Mouse (Mus musculus): ENCODE measurements around the gene Lamp1. TPM values are rescaled to one million over a fixed set of nuclear protein-coding genes. Genes with fewer than 3 reads are reported as not detected.
"Not testable (repeated sequence)": the region's sequence is repeated elsewhere in the genome, so short reads cannot be mapped to it uniquely, and the experiment has no call there.

Gene Lamp1
- 199 and 203 TPM in 2 replicates for polyA plus RNA-seq (2016; fragmentation: Nextera tagmentation; extraction: Ambion mirVana)

DNA sequence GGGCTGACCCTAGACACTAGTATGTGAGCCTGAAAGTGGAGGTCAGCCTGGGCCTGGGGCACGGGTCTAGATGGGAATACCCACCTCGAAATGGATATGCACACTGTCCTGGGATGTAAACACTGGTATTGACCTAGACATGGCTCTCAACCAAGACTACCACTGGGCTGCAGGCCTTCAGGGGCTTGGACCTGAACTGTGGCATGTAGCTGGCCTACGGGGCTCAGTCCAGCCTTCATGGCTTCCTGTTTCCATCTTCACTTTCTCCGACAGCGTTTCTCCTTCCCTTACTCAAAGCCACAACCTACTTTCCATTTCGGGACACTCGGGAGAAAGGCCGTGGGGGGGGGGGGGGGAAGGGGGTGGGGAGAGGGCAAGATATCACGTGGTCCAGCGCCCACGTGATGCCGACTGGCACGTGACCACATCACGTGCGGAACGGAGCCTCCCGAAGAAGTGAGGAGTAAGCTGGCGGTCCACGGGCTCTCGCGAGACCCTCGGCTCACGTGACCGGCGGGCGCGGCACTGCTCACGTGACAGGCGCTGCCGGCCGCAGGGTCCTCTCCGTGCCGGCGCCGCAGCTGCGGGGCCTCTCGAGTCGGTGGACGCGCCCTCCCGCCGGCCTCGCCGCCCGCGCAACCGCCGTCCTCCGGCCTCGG is at the start of gene Lamp1:
Gene Lamp1, plus strand, starts transcription at position 444 of the 659 bp plus-strand sequence.
- Histone ChIP-seq H3K27me3 (replicated peaks) (no peaks in the 10 kb centered on the region), H3K27ac (peak within 1 kb of the TSS; percentile 88), H3K4me1 (peaks cover 43% of the 10 kb centered on the region), H3K4me3 (peak within 1 kb of the TSS; percentile 92), H3K36me3 (peaks cover 8% of the 10 kb centered on the region), H3K9me3 (replicated peaks) (no peaks in the 10 kb centered on the region), H3K4me2 (peak within 1 kb of the TSS; percentile 86), H3K9ac (peak within 1 kb of the TSS; percentile 97)
- under 1% methylated on average over 42 of the region's 50 CpGs for WGBS (ENCODE audit: insufficient replicate concordance)
- ATAC-seq: peak; percentile 84

DNA sequence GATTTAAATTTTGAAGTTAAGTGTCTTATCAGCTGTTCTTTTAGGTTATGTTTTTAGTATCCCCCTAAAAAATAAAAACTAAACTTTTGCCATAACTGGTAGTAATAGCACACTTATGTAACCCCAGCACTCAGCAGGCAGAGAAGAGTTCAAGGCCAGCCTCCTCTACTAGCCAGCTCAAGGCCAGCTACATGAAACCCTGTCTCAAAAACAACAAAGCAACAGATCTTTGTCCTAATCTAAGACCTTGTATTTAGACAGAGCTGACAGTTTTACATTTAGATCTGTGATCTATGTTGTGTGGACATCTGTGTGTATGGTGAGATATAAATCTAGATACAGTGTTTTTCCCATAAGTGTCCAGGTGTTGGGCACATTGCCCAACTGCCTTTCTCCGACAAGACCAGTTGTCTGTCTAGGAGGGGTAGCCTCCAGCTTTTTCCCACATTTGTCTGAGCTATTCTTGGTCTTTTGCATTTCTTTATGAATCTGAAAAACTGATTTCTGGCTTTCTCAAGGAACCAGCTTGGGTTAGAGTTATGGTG is 49.5 kb upstream of the Lamp1 start:
- Histone ChIP-seq H3K9me3 (replicated peaks) (no peaks in the 10 kb centered on the region), H3K4me2 (peak overlapping the region; percentile 77), H3K27me3 (replicated peaks) (no peaks in the 10 kb centered on the region), H3K27ac (peak overlapping the region; percentile 97), H3K9ac (peak overlapping the region; percentile 9; the same call in 1 of the 2 replicates), H3K36me3 (peaks cover 42% of the 10 kb centered on the region), H3K4me3 (peak overlapping the region; percentile 98), H3K4me1 (peaks cover 65% of the 10 kb centered on the region)
- no peak for ATAC-seq
- WGBS (ENCODE audit: insufficient replicate concordance): 55% methylated on average over 1 of the region's 1 CpGs

DNA sequence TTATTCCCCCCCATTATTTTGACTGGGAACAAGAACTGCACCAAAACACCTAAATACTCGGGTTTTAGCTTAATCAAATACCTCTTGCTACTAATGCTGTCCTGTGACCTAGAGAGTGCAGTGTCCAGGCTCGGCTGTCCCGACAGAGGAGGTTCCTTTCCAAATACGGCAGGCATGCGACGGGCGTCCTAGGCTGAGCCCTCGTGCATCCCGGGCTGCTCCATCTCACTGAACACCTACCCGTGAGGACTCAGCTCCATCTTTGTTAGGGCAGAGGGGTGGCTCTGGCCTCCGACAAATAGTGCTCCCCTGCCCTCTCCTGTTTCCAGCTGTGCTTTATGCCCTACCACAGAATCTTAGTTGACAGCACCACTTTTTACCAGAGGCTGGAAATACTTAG is 47.0 kb upstream of the Lamp1 start:
- H3K9me3 ChIP-seq (replicated peaks): no peaks in the 10 kb centered on the region
- no peak overlapping the region for H3K9ac ChIP-seq
- no peak overlapping the region for H3K4me2 ChIP-seq
- H3K4me3 ChIP-seq: no peak overlapping the region
- H3K27me3 ChIP-seq (replicated peaks): no peaks in the 10 kb centered on the region
- no peak for ATAC-seq
- peaks cover 58% of the 10 kb centered on the region for H3K4me1 ChIP-seq
- WGBS (ENCODE audit: insufficient replicate concordance): 87% methylated on average over 11 of the region's 11 CpGs
- peaks cover 57% of the 10 kb centered on the region for H3K36me3 ChIP-seq
- no peak overlapping the region for H3K27ac ChIP-seq

DNA sequence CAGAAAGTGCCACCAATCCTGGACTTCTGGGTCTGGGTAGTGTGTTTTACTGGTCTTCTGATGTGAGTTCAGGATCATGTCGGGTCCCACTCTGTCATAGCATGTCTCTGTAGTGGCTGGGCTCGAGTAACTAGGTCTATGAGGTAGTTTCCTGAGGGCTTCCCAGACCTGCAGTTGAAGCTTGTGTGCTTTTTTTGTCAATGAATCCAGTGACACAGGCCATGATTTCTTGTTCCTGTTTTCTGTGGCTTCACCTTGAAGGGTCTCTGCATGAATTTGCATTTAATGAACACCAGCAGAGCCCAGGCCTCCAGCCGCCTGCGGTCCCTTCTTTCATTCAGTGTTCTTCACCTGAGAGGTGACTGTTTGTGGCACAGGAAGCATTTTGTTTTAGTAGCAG is 45.7 kb upstream of the Lamp1 start:
- H3K4me1 ChIP-seq: peaks cover 48% of the 10 kb centered on the region
- H3K4me3 ChIP-seq: no peak overlapping the region
- ATAC-seq: no peak
- no peaks in the 10 kb centered on the region for H3K27me3 ChIP-seq (replicated peaks)
- no peak overlapping the region for H3K9ac ChIP-seq
- 77% methylated on average over 4 of the region's 4 CpGs for WGBS (ENCODE audit: insufficient replicate concordance)
- no peak overlapping the region for H3K4me2 ChIP-seq
- H3K27ac ChIP-seq: 0 out of 2 replicates have a peak overlapping the region, but pooled peaks have one; percentile 14
- no peaks in the 10 kb centered on the region for H3K9me3 ChIP-seq (replicated peaks)
- peaks cover 63% of the 10 kb centered on the region for H3K36me3 ChIP-seq

DNA sequence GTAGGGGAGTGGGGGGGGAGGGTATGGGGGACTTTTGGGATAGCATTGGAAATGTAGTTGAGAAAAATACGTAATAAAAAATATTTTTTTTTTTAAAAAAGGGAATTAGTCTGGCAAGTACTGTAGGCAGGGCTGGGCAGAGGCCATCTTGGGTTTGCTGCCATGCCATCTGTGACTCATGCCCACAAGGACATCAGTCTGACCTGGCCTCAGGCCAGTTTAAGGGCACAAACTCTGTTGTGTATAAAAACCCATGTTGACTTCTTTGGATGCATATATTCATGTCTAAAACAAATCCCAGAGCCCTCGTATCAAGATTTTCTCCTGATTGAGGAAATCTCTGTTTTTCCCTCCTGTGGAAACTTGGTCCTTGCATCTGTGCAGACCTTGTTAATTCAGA is 41.9 kb upstream of the Lamp1 start:
- Histone ChIP-seq H3K9me3 (replicated peaks) (no peaks in the 10 kb centered on the region), H3K36me3 (peaks cover 83% of the 10 kb centered on the region), H3K4me3 (no peak overlapping the region), H3K27ac (no peak overlapping the region), H3K9ac (no peak overlapping the region), H3K4me1 (peaks cover 47% of the 10 kb centered on the region), H3K4me2 (no peak overlapping the region), H3K27me3 (replicated peaks) (no peaks in the 10 kb centered on the region)
- WGBS (ENCODE audit: insufficient replicate concordance): 95% methylated on average over 2 of the region's 2 CpGs
- no peak for ATAC-seq

DNA sequence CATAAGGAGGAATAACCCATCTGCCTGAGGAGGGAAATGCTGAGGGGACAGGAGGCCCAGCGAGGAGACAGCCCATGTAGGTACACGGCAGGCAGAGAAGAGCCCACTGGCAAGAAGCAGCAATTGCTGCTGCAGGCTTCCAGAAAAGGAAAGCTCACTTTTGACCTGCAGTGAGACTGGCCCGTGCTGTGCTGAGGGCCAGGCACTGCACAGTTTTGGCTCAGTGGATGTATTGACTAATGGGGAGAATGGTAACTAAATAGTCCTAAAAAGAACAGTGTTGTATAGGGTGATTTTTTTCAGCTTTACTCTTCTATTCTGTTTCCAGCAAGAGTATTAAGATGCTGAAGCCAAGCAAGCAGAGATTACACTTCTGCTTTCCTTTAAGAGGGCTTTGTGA is 40.4 kb upstream of the Lamp1 start:
- H3K4me3 ChIP-seq: no peak overlapping the region
- peaks cover 84% of the 10 kb centered on the region for H3K36me3 ChIP-seq
- no peaks in the 10 kb centered on the region for H3K9me3 ChIP-seq (replicated peaks)
- peaks cover 55% of the 10 kb centered on the region for H3K4me1 ChIP-seq
- H3K9ac ChIP-seq: no peak overlapping the region
- H3K27ac ChIP-seq: 0 out of 2 replicates have a peak overlapping the region, but pooled peaks have one; percentile 34
- H3K4me2 ChIP-seq: no peak overlapping the region
- no peak for ATAC-seq
- WGBS (ENCODE audit: insufficient replicate concordance): 74% methylated on average over 3 of the region's 3 CpGs
- H3K27me3 ChIP-seq (replicated peaks): no peaks in the 10 kb centered on the region

DNA sequence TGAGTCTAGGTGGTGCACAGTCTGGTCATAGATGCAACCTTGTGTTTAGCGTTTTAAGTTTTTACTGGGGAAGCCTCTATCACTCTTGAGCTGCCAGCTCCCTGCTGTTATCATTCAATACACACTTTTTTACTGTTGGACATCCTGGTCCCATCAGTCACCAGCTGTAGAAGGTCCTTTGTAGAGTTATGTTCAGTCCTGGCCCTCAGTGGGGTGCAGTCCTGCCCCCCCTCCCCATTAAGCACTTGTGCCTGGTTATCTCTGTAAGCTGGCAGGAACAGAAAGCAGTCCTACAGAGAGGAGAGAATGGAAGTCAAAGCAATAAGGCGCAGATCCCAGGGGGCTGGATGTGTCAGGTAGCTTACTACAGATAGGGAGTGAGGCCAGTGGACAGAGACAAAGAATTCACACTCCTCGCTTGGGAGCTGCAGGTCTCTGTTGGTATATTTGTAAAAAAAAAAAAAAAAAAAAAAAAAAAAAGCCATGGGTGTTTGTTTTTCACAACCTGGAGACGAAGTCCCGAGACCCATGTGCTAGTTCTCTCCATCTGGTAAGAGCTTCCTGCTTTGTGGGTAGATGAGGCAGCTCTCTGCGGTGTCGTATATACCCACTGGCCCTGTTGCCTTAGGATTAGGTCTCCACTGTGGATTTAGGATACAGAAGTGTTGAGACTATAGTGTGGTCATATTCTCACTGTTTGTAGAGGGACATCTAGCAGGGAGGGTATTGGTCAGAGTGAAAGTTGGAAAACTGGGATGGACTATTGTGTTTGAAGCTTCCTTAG is 37.9 kb upstream of the Lamp1 start:
- H3K36me3 ChIP-seq: peaks cover 86% of the 10 kb centered on the region
- no peaks in the 10 kb centered on the region for H3K9me3 ChIP-seq (replicated peaks)
- H3K4me2 ChIP-seq: peak overlapping the region; percentile 37

DNA sequence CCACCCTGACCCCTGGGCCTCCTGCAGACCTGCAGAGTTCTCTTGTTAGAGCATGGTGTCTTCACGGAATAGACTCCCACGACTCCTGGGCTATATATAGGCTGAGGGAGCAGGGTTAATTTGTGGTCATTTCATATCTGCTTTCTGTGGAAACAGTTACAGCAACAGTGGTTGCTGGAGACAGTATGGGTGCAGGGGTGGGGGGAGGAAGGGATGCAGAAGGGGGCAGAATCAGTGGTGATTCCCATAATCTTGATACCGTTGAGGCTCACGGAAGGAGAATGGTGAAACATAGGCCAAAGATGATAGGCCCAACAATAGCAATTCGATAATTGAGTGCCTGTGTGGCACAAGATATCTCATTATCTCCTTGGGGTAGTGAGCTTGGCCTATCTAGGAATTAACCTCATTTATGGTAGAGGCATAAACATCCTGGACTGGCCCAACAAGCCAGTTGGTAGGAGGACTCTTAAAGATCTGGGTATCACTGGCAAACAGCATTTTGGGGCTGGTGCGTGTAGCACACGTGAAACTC is 36.0 kb upstream of the Lamp1 start:
- peak; percentile 53 for ATAC-seq
- Histone ChIP-seq H3K4me1 (peaks cover 59% of the 10 kb centered on the region), H3K9ac (no peak overlapping the region; the same call in 1 of the 2 replicates), H3K4me2 (peak overlapping the region; percentile 15), H3K36me3 (peaks cover 95% of the 10 kb centered on the region), H3K27ac (peak overlapping the region; percentile 80), H3K9me3 (replicated peaks) (no peaks in the 10 kb centered on the region), H3K4me3 (no peak overlapping the region), H3K27me3 (replicated peaks) (no peaks in the 10 kb centered on the region)
- 29% methylated on average over 7 of the region's 7 CpGs for WGBS (ENCODE audit: insufficient replicate concordance)

More for the DNA sequence above, 37.9 kb upstream of the Lamp1 start:
- peaks cover 59% of the 10 kb centered on the region for H3K4me1 ChIP-seq
- H3K9ac ChIP-seq: no peak overlapping the region; the same call in 1 of the 2 replicates
- no peaks in the 10 kb centered on the region for H3K27me3 ChIP-seq (replicated peaks)
- H3K27ac ChIP-seq: peak overlapping the region; percentile 80
- no peak overlapping the region for H3K4me3 ChIP-seq
- WGBS (ENCODE audit: insufficient replicate concordance): 37% methylated on average over 7 of the region's 7 CpGs
- ATAC-seq: peak; percentile 86

DNA sequence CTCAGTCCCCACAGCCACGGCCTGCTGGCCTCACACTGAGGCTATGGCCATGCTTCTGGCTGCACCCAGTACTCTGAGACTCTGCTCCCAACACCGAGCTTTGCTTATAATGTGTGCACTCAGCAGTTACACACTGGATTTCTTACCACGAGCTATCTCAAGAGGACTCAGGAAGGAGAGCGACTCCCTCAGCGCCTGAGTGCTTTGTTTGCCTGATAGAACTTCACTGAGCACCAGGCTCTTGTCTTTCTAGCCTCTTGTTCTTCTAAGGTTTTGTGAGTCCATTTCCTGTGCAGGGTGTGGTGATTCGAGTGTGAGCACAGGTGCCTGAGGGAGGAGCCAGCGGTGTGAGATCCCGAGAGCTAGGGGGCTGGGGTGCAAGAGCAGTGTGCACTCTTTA is 34.1 kb upstream of the Lamp1 start:
- H3K36me3 ChIP-seq: peaks cover 95% of the 10 kb centered on the region
- no peaks in the 10 kb centered on the region for H3K9me3 ChIP-seq (replicated peaks)
- 80% methylated on average over 8 of the region's 8 CpGs for WGBS (ENCODE audit: insufficient replicate concordance)
- H3K9ac ChIP-seq: no peak overlapping the region
- H3K4me1 ChIP-seq: peaks cover 41% of the 10 kb centered on the region
- no peak for ATAC-seq
- H3K27ac ChIP-seq: no peak overlapping the region
- no peak overlapping the region for H3K4me3 ChIP-seq
- H3K27me3 ChIP-seq (replicated peaks): no peaks in the 10 kb centered on the region
- H3K4me2 ChIP-seq: no peak overlapping the region

DNA sequence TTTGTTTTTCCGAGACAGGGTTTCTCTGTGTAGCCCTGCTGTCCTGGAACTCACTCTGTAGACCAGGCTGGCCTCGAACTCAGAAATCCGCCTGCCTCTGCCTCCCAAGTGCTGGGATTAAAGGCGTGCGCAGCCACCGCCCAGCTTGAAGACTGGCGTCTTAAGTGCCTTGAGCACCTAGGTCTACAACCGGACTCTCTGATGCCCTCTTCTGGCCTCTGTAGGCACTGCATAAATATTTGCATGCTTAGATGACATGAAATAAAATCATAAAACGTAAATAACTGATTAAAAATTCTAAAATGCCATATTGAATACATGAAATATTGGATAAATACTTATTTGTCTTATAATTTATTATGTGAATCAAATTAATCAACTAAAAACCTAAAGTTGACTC is 26.7 kb upstream of the Lamp1 start:
- not testable (repeated sequence) for H3K9ac ChIP-seq; H3K27me3 ChIP-seq (replicated peaks); ATAC-seq; H3K4me1 ChIP-seq; H3K9me3 ChIP-seq (replicated peaks); H3K4me2 ChIP-seq; H3K4me3 ChIP-seq; H3K27ac ChIP-seq
- peaks cover 98% of the 10 kb centered on the region for H3K36me3 ChIP-seq
- WGBS (ENCODE audit: insufficient replicate concordance): 52% methylated on average over 9 of the region's 9 CpGs

DNA sequence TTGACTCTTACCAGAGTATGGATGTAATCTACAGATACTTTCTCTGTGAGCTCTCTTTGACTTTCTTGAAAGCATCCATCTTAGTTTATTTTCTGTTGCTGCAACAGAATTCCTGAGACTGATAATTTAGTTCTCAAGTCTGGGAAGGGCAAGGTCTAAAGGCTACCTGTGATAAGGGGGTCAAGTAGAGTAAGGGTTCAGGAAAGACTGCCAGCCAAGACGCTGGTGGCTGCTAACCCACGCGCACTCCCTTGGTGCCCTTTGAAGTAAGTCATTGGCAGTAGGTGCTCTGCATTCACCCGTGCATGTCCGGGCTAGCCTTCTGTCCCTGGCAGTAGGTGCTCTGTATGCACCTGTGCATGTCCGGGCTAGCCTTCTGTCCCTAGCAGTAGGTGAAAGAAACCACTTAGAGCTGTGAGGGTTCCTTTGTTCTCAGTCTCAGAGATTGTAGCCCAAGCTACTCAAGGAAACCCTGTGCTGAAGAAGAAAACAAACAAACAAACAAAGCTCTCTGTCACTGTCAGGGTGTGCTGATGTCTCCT is 19.2 kb upstream of the Lamp1 start:
- WGBS (ENCODE audit: insufficient replicate concordance): 85% methylated on average over 6 of the region's 6 CpGs
- Histone ChIP-seq H3K4me3 (no peak overlapping the region), H3K4me1 (no peaks in the 10 kb centered on the region), H3K27ac (no peak overlapping the region), H3K4me2 (no peak overlapping the region), H3K36me3 (peaks cover 98% of the 10 kb centered on the region), H3K9me3 (replicated peaks) (no peaks in the 10 kb centered on the region), H3K27me3 (replicated peaks) (no peaks in the 10 kb centered on the region), H3K9ac (no peak overlapping the region)
- ATAC-seq: no peak

Measured in liver, embryonic 12.5 days (tissue).